Mouse (Mus musculus) layer of hippocampus, adult 2 months (tissue): Measurements from ENCODE around the gene Ttyh3. TPM values are rescaled to one million over a fixed set of nuclear protein-coding genes. Genes with fewer than 3 reads are reported as not detected.

Experiments used
- DNase-seq, 2 experiments: peaks; one replicate each; pipeline ENCODE4 v3.0.0; 2022; ENCODE audit warnings: low spot score in 2 of 2
- H3K27ac ChIP-seq: fragments of 200-600 bp; 2 replicates; pipeline ENCODE4 v1.8.1; 2022
- H3K4me3 ChIP-seq: fragments of 200-600 bp; 2 replicates; pipeline ENCODE4 v1.8.1; 2022; ENCODE audit warnings: mild to moderate bottlenecking
- CTCF ChIP-seq: fragments of 200-600 bp; conservative IDR thresholded peaks from 2 replicates; pipeline ENCODE4 v1.8.1; 2022; ENCODE audit warnings: antibody characterized with exemption, mild to moderate bottlenecking, moderate library complexity
- total RNA-seq, 2 experiments: library from RNA; stranded (reverse); gene quantifications; 2 replicates each; pipeline ENCODE4 v1.2.3; 2021

Ttyh3 gene
- total RNA-seq, 2 experiments from 2014 or later = 187 to 201 TPM

GRCm38 (mm10) chr5:140596426-140596825 lies 52.4 kb downstream of the Ttyh3 start:
- no peak for TF ChIP-seq CTCF
- no peak for DNase-seq
- Histone ChIP-seq H3K4me3 (no peak overlapping the region), H3K27ac (no peak overlapping the region)

- no peak for DNase-seq
- no peak overlapping the region for H3K27ac ChIP-seq
- H3K4me3 ChIP-seq = no peak overlapping the region
- TF ChIP-seq CTCF = no peak
Measured at GRCm38 (mm10) chr5:140594846-140595245, 54.0 kb downstream of the Ttyh3 start.

GRCm38 (mm10) chr5:140589082-140589774 lies 59.6 kb downstream of the Ttyh3 start:
- no peak for DNase-seq
- H3K27ac ChIP-seq = no peak overlapping the region
- H3K4me3 ChIP-seq = no peak overlapping the region
- TF ChIP-seq CTCF = no peak

GRCm38 (mm10) chr5:140583732-140584368 lies 65.0 kb downstream of the Ttyh3 start:
- DNase-seq = no peak
- no peak overlapping the region for H3K4me3 ChIP-seq
- no peak for TF ChIP-seq CTCF
- no peak overlapping the region for H3K27ac ChIP-seq

- H3K4me3 ChIP-seq = no peak overlapping the region
- no peak for TF ChIP-seq CTCF
- no peak for DNase-seq
- no peak overlapping the region for H3K27ac ChIP-seq
Measured at GRCm38 (mm10) chr5:140582995-140583731, 65.7 kb downstream of the Ttyh3 start.

- Histone ChIP-seq H3K27ac (no peak overlapping the region), H3K4me3 (no peak overlapping the region)
- TF ChIP-seq CTCF = no peak
- no peak for DNase-seq
Measured at GRCm38 (mm10) chr5:140581569-140581968, 67.3 kb downstream of the Ttyh3 start.

- DNase-seq = no peak
- TF ChIP-seq CTCF = no peak
- Histone ChIP-seq H3K27ac (no peak overlapping the region), H3K4me3 (no peak overlapping the region)
Measured at GRCm38 (mm10) chr5:140579771-140580170, 69.1 kb downstream of the Ttyh3 start.

GRCm38 (mm10) chr5:140579221-140579620 lies 69.6 kb downstream of the Ttyh3 start:
- TF ChIP-seq CTCF = no peak
- no peak overlapping the region for H3K27ac ChIP-seq
- no peak overlapping the region for H3K4me3 ChIP-seq
- DNase-seq = no peak

GRCm38 (mm10) chr5:140575381-140575866 lies 73.4 kb downstream of the Ttyh3 start:
- Histone ChIP-seq H3K27ac (no peak overlapping the region), H3K4me3 (no peak overlapping the region)
- TF ChIP-seq CTCF = no peak
- no peak for DNase-seq

- no peak for DNase-seq
- no peak overlapping the region for H3K27ac ChIP-seq
- TF ChIP-seq CTCF = no peak
- H3K4me3 ChIP-seq = no peak overlapping the region
Measured at GRCm38 (mm10) chr5:140572611-140573010, 76.2 kb downstream of the Ttyh3 start.

GRCm38 (mm10) chr5:140571673-140572072 lies 77.2 kb downstream of the Ttyh3 start:
- Histone ChIP-seq H3K4me3 (no peak overlapping the region), H3K27ac (no peak overlapping the region)
- no peak for TF ChIP-seq CTCF
- DNase-seq = peak in 1 of 2 experiments; percentile 45

GRCm38 (mm10) chr5:140571201-140571600 lies 77.6 kb downstream of the Ttyh3 start:
- TF ChIP-seq CTCF = no peak
- H3K4me3 ChIP-seq = no peak overlapping the region
- DNase-seq = no peak
- H3K27ac ChIP-seq = no peak overlapping the region

Other genes with a start within 250 kb of the Ttyh3 start
- 10 to 100 TPM; 83.9 to 86.7 TPM for gene Eif3b, start 229.7 kb downstream of the Ttyh3 start, total RNA-seq
- gene Gm4869, start 203.4 kb downstream of the Ttyh3 start, total RNA-seq = not detected
- gene Chst12, start 143.5 kb downstream of the Ttyh3 start, total RNA-seq = 10 to 100 TPM; 19.5 to 22.0 TPM
- gene Grifin, start 84.0 kb downstream of the Ttyh3 start, total RNA-seq = not detected
- 10 to 100 TPM; 23.9 to 24.8 TPM for gene Lfng, start 41.7 kb downstream of the Ttyh3 start, total RNA-seq
- 10 to 100 TPM; 46.2 to 57.9 TPM for gene Iqce, start 53.3 kb upstream of the Ttyh3 start, total RNA-seq
- 10 to 100 TPM; 20.2 to 21.1 TPM for gene Brat1, start 56.0 kb upstream of the Ttyh3 start, total RNA-seq
- 10 to 100 TPM; 13.8 to 13.9 TPM for gene Amz1, start 75.1 kb upstream of the Ttyh3 start, total RNA-seq
- 10 to 100 TPM; 78.3 to 80.5 TPM for gene Gna12, start 181.4 kb upstream of the Ttyh3 start, total RNA-seq